Mouse (Mus musculus) left cerebral cortex, postnatal 4 days (tissue): ENCODE results near the gene Slc38a10. TPM values are rescaled to one million over a fixed set of nuclear protein-coding genes. Genes with fewer than 3 reads are reported as not detected.

Source experiments
- DNase-seq: peaks from one replicate; pipeline ENCODE4 v3.0.0-alpha.2; 2022
- intact Hi-C: fragments of 180-260 bp; cut with DNase I; formaldehyde crosslinking; loops from one replicate; pipeline ENCODE4 v1.15.1; 2025
- total RNA-seq, 2 experiments: library from RNA; stranded (reverse); gene quantifications; 2 replicates each; pipeline ENCODE4 v1.2.3; 2021

The Slc38a10 gene
- total RNA-seq, 2 experiments from 2014 or later = 113 to 119 TPM

- DNase-seq = no peak
- intact Hi-C loops = no loop called here
These were observed 7.2 kb downstream of the Slc38a10 start for GRCm38 (mm10) chr11:120143708-120144497.

GRCm38 (mm10) chr11:120142601-120143051, 8.5 kb downstream of the Slc38a10 start:
- DNase-seq = peak; percentile 32
- intact Hi-C loops = no loop called here

DNA sequence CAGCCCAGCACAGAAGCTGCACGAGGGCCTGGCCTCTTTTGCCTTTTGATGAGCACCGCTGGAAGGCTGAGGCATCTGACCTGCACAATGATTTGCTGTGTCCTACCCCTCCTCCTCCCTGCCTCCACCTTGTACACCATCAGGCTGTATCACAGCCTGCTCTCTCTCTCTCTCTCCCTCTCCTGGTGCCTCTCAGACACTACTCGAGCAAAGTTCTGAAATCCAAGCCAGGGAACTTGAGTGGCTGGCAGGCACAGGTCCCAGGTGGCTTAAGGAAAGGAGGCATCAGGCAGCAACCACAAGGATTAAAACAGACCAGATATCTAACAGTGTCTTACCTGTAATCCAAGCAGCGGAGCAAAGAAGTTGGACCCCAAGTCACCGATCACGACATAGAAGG, 10.9 kb downstream of the Slc38a10 start:
- intact Hi-C loops = no loop called here
- no peak for DNase-seq

DNA sequence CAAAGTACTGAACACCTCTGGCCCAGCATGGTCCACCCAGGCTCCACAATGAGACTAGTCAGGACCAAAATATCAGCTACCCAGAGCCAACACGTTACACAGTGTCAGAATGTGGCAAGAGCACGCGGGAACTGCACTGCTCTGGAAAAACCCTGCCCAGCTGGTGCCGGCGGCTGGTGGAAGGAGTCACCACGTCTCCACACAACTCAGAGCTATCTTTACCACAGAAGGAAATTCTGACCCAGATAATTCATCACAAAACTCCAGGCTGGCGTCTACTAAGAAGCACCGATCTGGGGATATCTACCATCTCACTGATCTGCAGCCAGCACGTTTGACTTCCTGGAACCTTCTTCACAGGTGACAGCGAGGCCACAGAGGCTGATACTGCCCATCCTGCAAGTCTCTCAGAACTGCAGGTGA, 11.8 kb downstream of the Slc38a10 start:
- no peak for DNase-seq
- intact Hi-C loops = no loop called here

DNA sequence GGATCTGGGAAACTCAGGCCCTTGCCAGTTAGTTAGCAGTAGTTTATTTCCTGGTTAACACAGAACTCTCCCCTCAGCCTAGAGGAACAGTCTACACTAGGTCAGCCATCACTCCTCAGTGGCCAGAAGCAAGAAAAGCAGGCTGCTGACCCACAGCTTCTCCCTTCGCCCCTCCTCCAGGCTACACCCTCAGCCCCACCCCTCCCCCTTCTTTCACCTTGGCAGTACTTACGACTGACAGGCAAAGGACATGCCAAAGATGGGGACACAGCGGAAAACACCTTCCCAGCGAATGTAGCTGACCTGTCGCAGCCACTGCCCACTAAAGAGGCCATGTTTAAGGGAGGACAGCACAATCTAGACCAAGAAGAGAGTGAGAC, 13.5 kb downstream of the Slc38a10 start:
- no peak for DNase-seq
- intact Hi-C loops = no loop called here

DNA sequence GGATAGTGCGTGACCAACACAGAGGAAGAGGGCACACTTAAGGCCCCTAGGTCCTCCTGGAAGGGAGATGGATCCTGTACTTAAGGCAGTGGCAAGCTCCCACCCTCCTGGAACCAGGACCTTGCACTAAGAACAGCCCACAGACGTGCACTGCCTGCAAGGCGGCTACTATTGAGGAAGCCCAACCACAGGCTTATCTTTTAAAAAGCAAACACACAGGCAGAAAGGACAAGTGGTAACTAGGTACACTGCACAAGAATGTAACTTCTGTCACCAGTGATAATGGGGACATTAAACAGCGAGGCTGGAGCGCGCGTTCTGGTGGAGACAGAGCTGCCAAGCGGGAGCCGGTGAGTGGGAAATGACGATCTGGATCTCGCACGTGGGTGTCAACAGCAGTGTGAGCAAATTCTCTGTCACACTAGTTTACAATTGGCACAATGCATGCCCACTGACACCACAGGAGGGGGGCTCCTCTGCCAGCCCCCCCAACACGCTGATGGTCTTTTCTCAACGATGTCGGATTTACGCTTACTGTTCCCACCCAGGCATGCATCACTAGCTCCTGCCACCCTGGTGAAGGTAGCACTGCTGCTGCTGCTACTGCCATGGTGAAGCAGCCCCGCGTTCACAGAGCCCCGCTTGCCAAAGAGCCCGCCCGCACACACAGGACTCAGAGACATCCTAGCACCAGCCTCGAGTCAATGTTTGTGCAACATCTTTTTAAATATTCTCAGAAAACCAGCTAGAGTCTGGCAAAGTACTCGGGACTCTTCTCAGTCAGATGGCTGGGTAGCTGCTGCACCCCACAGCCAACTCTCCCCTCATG, 14.1 kb downstream of the Slc38a10 start:
- no peak for DNase-seq
- intact Hi-C loops = no loop called here

DNA sequence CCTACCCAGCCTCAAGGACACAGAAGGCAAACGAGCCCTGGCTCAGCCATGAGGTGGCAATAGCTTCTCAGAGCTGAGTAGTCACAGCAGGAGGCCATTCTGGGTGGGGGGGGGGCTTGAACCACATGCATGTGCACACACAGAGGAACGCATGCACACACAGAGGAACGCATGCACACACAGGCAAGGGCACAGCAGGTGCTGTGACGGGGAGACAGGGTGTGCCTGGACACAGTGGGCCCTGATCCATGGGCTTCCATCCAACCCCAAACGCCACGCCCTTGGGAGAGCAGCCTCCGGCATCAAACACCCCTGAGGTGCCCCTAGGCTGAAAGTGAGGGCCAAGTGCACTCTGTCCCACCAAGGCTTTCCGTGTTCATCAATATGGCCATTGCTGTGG, 15.0 kb downstream of the Slc38a10 start:
- no peak for DNase-seq
- intact Hi-C loops = no loop called here

DNA sequence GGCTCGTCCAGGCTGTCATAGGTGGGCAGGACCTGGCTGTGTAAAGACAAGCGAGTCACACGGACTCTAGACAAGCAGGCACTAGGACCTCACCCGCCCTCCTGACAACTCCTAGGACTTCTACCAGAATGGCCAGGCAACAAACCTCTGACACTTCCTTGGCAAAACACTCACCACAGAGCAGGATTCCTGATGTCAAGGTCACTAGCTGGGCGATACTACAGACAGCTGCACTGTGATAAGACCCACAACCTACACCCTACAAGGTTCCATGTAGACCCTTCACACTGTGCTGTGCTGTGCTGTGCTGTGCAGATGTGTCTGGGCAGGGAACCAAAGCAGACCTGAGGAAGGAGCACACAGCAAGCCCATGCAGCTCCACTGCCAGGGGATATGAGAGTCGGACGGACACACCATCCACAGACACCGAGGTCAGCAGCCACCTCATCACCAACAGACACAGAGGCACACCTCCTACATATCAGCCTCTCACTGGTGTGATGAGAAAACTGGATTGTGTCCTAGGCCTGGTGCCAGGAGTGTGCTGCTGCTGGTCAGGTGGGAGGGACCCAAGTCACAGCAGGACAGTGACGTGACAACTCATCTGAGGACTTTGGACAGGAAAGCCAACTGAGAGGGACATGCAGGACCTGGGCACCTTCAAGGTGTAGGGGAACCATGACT, 16.2 kb downstream of the Slc38a10 start:
- no peak for DNase-seq
- intact Hi-C loops = no loop called here

- intact Hi-C loops = no loop called here
- no peak for DNase-seq
These were observed 17.0 kb downstream of the Slc38a10 start for GRCm38 (mm10) chr11:120134148-120134547.

DNA sequence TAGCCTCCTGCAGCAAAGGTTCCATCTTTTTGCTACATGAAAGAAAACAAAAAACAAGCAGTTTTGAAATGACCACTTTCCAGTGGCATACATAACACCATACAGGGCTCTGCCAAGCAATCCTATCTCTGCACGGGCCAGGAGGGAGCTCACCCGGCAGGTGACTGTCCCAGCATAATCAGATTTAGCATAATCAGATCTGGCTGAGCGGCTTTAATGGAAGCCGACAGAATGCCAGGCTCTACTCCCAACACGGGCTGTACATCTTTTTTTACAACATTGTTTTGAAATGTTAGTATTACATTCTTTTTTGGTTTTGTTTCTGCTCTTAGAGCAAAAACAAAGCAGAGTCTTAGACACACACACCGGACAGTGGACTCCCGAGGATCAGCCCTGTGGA, 21.9 kb downstream of the Slc38a10 start:
- no peak for DNase-seq
- intact Hi-C loops = no loop called here

GRCm38 (mm10) chr11:120126845-120127244, 24.3 kb downstream of the Slc38a10 start:
- intact Hi-C loops = no loop called here
- DNase-seq = no peak

- intact Hi-C loops = no loop called here
These were observed 29.0 kb downstream of the Slc38a10 start for GRCm38 (mm10) chr11:120122126-120122525.

GRCm38 (mm10) chr11:120120642-120121420, 30.3 kb downstream of the Slc38a10 start:
- intact Hi-C loops = no loop called here
- DNase-seq = peak; percentile 80

More at GRCm38 (mm10) chr11:120122126-120122525, 29.0 kb downstream of the Slc38a10 start:
- peak; percentile 64 for DNase-seq

- DNase-seq = no peak
- intact Hi-C loops = no loop called here
These were observed 31.1 kb downstream of the Slc38a10 start for GRCm38 (mm10) chr11:120119936-120120541.

DNA sequence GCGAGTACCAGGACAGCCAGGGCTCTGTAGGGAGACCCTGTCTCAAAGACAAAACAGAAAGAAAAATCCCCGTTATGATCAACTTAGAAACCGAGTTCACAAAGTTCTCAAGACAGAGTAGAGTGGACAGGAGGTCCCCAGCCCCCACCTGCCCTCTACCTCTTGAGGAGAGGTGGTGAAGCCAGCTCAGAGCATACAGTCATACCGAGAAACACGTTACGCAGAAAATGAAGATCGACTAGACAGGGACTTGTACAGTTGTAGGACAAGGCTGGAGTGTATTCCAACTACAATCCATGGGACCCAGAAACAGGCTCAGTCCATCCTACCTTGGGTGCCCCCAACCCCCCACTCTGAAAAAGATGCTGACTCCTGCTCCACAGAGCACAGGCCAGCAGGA, 32.0 kb downstream of the Slc38a10 start:
- DNase-seq = no peak
- intact Hi-C loops = no loop called here

DNA sequence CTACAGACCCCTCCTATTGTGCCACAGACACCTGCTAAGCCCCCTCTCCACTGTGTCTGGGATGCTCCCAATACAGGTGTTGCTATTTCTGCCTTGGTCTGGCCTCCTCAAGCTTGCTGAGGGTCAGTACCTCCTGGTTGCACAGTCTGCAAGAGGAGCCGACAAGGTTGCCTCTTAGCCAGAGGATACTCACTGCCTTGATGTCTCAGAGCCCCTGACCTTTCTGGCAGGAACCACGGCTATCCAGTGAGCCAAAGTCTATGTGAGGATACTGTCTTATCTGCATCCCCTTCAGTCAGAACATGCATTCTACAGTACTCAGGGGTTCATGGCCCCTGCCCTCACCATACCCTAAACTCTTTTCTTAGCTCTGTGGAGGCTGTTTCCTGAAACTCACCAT, 33.5 kb downstream of the Slc38a10 start:
- intact Hi-C loops = no loop called here
- no peak for DNase-seq

DNA sequence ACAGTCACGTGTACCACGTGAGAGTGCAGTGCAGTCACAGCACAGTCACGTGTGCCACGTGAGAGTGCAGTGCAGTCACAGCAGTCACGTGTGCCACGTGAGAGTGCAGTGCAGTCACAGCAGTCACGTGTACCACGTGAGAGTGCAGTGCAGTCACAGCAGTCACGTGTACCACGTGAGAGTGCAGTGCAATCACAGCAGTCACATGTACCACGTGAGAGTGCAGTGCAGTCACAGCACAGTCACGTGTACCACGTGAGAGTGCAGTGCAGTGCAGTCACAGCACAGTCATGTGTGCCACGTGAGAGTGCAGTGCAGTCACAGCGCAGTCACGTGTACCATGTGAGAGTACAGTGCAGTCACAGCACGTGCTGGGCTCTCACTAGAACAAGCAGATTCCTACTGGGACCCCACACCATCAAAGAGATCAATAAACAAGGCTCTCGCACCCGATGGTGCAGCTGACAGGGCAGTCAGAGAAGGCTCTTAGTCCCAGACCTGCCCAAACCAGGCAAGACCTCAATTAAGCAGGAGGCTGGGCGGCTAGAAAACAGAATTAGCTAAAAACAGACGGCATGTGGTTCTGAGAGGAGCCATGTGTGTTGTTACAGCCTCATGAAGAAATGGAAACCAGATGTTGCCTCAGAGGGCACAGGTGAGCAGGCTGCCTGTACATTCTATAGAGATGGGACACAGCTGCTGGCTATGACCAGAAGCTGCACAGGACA, 36.5 kb downstream of the Slc38a10 start:
- DNase-seq = no peak
- intact Hi-C loops = loop anchor here (5.0 kb wide), 1 partner anchor 193 kb away; no protein-coding TSS in a partner anchor

DNA sequence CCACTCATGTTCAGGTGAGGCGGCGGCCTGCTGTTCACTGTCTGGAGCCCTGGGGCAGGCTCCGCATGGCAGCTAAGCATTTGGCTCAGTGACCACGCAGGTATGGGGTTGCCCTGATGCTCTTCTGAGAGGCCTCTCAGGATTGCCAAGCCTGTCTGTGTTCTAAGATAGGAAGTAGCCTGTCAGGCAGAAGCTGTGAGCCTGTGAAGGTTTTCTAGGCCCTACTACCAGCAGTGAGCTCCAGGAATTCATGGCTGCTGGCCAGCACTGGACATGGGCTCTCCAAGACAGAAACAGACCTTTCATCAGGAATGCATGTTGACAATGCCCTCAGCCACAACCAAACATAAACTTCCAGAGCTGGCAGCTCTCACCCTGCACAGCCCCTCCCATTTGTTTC, 39.0 kb downstream of the Slc38a10 start:
- intact Hi-C loops = loop anchor here (5.0 kb wide), 1 partner anchor 195 kb away; no protein-coding TSS in a partner anchor

GRCm38 (mm10) chr11:120111033-120111432, 40.1 kb downstream of the Slc38a10 start:
- intact Hi-C loops = loop anchor here (5.0 kb wide), 1 partner anchor 196 kb away; no protein-coding TSS in a partner anchor
- peak; percentile 72 for DNase-seq

More for the DNA sequence above, 39.0 kb downstream of the Slc38a10 start:
- DNase-seq = no peak
